Mouse (Mus musculus) midbrain, embryonic 10.5 days (tissue): ENCODE data around the gene Gtf2a1. TPM values are rescaled to one million over a fixed set of nuclear protein-coding genes. Genes with fewer than 3 reads are reported as not detected.

Source experiments
- DNase-seq: peaks from one replicate; pipeline ENCODE4 v3.0.0-alpha.2; 2017; ENCODE audit warnings: low spot score
- H3K27ac ChIP-seq: fragments of 300-500 bp; sonication (generic); replicated peaks from 2 replicates; pipeline ENCODE4 v1.5.1; 2016; ENCODE audit warnings: mild to moderate bottlenecking
- H3K27me3 ChIP-seq: fragments of 300-500 bp; sonication (generic); 2 replicates; pipeline ENCODE4 v1.6.1; 2016; ENCODE audit warnings: low read depth, mild to moderate bottlenecking; ENCODE audit not compliant: poor library complexity, severe bottlenecking
- H3K36me3 ChIP-seq: fragments of 300-500 bp; sonication (generic); 2 replicates; pipeline ENCODE4 v1.6.1; 2016; ENCODE audit warnings: mild to moderate bottlenecking, moderate library complexity
- H3K4me1 ChIP-seq: fragments of 300-500 bp; sonication (generic); 2 replicates; pipeline ENCODE4 v1.6.1; 2016
- H3K4me3 ChIP-seq: fragments of 300-500 bp; sonication (generic); 2 replicates; pipeline ENCODE4 v1.5.1; 2016; ENCODE audit warnings: mild to moderate bottlenecking, moderate library complexity
- H3K9me3 ChIP-seq: fragments of 300-500 bp; sonication (generic); replicated peaks from 2 replicates; pipeline ENCODE4 v1.6.1; 2016; ENCODE audit warnings: mild to moderate bottlenecking
- WGBS: fragments of 180-500 bp; shearing (Covaris S2); methylation state at CpG from one replicate; pipeline ENCODE4 v1.1.7; 2016; 5-methylcytosine and 5-hydroxymethylcytosine counted together
- polyA plus RNA-seq: library from polyadenylated mRNA; unstranded; fragments of >200 nt; fragmentation: Nextera tagmentation; extraction: Ambion mirVana; gene quantifications from 2 replicates; pipeline ENCODE4 v1.2.1, GENCODE M21; 2016

The Gtf2a1 gene
- 62.9 and 74.4 TPM in 2 replicates for polyA plus RNA-seq

DNA sequence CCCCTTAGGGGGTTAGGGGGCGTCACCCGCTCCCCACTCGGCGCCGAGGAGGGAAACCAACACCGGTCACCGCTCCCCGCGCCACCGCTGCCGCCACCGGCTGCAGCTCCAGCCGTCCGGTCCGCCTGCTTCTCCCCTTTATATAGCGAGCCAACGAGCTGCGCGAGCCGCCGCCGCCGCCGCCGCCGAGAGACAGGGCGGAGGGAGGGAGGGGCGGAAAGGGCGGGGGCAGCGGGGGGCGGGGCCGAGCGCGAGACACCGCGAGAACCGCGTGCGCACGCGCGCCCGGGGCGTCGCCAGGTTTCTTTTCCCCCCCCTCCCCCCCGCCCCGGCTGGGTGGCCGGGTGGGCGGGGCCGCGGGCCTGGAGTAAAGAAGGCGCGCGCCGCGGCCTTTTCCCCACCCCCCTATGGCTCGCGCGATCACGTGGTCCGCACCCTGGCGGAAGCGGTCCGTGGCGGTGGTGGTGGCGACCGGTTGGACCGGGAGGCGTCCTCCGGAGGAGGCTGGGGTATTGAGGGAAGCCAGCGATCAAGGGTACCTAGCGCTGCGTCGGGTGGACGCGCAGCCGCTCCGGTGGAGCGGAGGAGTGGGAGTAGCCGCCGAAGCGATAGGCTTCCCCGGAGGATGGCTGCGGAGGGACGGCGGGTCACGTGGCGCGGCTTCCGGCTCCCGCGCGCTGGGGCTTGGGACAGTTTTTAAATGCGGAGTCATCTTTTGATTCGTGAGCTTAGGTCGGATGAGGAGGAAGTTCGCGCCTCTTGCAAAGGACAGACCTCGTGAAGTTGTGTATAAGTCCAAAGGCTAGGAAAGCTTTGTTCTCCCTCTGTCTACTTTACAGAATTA is at the start of gene Gtf2a1:
Gene Gtf2a1 (minus strand): TSS at position 641 of the 844 bp plus-strand sequence.
- peak; percentile 97 for DNase-seq
- H3K27ac ChIP-seq: peak within 1 kb of the TSS; percentile 100

DNA sequence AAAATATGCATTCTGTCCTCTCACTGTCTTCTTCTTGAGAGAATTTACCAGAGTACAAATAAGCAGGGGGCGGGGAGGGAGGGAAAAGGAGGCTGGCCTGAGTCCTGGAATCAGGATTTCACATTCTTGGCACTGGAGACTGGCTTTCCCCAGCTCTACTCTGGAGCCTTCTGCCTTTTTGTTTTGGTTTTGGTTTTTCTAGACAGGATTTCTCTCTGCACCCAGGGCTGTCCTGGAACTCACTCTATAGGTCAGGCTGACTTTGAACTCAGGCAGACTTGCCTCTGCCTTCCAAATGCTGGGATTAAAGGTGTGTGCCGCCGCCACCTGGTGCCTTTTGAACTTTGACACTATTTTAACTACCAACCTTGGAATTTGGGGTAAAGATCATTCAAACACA is 48.1 kb upstream of the Gtf2a1 start:
- DNase-seq: no peak
- Histone ChIP-seq H3K9me3 (peaks cover 1% of the 10 kb centered on the region), H3K4me3 (no peak overlapping the region), H3K27ac (no peak overlapping the region), H3K27me3 (no peaks in the 10 kb centered on the region), H3K36me3 (peaks cover 5% of the 10 kb centered on the region), H3K4me1 (peaks cover 28% of the 10 kb centered on the region)
- 88% methylated on average over 3 of the region's 3 CpGs for WGBS

More for the DNA sequence above, at the start of gene Gtf2a1:
- WGBS: under 1% methylated on average over 74 of the region's 99 CpGs
- peaks cover 16% of the 10 kb centered on the region for H3K36me3 ChIP-seq
- H3K4me3 ChIP-seq: peak within 1 kb of the TSS; percentile 92
- H3K4me1 ChIP-seq: peaks cover 27% of the 10 kb centered on the region
- H3K27me3 ChIP-seq: no peaks in the 10 kb centered on the region; the same call in 1 of the 2 replicates
- no peaks in the 10 kb centered on the region for H3K9me3 ChIP-seq

DNA sequence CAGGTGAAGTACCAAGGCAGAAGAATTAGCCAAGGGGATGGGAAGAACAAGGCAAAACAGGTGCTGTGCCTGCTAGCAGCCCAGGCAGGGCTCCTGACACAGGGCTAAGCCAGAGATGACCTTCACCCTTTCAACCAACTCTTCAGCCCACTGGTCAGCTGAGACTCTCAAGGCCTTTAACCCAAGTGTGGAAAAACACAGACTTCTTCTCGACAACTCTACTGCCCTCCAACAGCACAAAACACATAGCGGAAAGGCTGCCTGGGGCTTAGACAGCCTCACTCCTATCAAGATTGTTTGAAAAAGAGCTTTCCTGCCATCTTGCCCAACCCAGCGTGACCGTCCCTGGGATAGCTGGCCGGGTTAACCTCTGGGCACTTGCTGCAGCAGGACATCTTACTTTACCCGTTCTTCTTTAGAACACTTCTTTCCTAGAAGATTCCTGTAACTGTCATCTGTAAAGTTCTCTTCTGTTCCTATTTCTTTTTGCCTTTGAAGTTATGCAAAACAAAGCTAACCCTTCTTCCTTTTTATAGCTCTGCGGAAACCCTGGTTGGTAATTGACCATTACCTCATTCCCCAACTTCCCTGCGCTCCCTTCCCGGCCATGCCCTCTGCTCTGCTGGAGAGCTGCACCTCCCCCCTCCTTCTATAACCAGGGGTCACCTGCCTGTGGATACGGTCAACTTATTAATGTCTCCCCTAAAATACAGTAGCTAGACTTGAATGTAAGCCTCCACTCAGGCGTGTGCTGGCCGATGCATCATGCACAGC is 47.0 kb upstream of the Gtf2a1 start:
- no peak for DNase-seq
- 85% methylated on average over 12 of the region's 12 CpGs for WGBS
- Histone ChIP-seq H3K36me3 (peaks cover 10% of the 10 kb centered on the region), H3K9me3 (peaks cover 5% of the 10 kb centered on the region), H3K27me3 (no peaks in the 10 kb centered on the region), H3K4me3 (no peak overlapping the region), H3K27ac (no peak overlapping the region), H3K4me1 (peaks cover 23% of the 10 kb centered on the region)

DNA sequence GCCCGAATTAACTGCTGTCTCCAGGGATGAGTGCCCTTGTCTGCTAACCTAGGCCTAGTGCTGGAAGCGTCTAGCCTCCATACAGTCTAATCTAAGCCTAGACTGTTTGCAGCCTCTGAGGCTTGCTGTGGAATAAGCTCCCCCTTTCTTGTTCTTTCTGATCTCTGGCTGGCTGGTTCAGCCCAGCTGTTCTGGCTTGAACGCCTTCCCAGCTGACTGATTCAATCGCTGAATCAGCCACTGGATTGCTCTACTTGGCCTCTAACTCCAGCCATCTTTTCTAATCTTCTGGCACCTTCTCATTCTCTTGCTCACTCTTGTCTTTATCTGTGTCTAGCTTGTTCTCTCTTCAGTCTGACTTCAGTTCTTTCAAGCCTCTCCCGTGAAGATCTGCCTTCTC is 36.2 kb upstream of the Gtf2a1 start:
- no peak overlapping the region for H3K4me3 ChIP-seq
- 83% methylated on average over 5 of the region's 5 CpGs for WGBS
- no peaks in the 10 kb centered on the region for H3K9me3 ChIP-seq
- no peak for DNase-seq
- no peaks in the 10 kb centered on the region for H3K4me1 ChIP-seq
- no peaks in the 10 kb centered on the region for H3K36me3 ChIP-seq
- no peak overlapping the region for H3K27ac ChIP-seq
- H3K27me3 ChIP-seq: no peaks in the 10 kb centered on the region

DNA sequence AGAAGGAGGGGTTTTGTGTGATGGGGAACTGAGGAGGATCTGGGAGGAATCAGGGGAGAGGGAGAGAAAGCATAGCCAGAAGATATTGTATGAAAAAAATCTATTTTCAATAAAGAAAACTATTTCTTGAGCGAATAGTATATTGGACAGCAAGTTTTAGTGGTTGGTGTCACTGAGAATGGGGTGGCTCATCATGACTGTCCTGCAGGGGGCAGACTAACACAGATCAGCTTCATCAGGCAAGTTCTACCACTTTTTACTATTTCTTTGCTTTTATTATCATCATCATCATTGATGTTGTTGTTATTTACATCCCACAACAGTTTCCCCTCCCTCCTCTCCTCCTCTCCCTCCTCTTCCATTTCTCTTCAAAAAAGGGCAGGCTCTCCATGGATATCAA is 34.7 kb upstream of the Gtf2a1 start:
- 70% methylated on average over 1 of the region's 1 CpGs for WGBS

DNA sequence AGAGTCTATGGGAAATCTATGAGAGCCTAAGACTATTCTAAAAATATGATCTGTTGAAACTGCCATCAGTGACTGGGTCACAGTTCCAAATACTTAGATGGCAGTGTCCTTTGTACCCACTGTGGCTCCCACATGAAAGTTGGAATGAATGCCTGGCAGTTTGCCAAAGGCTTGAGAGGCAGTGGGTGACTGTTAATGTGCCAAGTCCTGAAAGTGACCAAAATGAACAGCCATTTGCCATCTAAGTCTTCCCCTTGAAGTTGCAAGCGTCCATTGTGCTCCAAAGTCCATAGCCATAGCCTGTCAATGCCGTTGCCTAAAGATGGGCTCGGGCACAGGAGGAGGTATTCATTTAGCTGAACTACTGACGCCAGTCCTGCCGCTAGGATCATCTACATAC is 19.1 kb upstream of the Gtf2a1 start:
- no peak for DNase-seq
- no peak overlapping the region for H3K27ac ChIP-seq
- no peaks in the 10 kb centered on the region for H3K36me3 ChIP-seq
- 91% methylated on average over 5 of the region's 5 CpGs for WGBS
- peaks cover 7% of the 10 kb centered on the region; the same call in 1 of the 2 replicates for H3K4me1 ChIP-seq
- no peak overlapping the region for H3K4me3 ChIP-seq
- no peaks in the 10 kb centered on the region for H3K9me3 ChIP-seq
- H3K27me3 ChIP-seq: peaks cover 8% of the 10 kb centered on the region; the same call in 1 of the 2 replicates

More for the DNA sequence above, 34.7 kb upstream of the Gtf2a1 start:
- H3K4me1 ChIP-seq: no peaks in the 10 kb centered on the region
- no peak overlapping the region for H3K27ac ChIP-seq
- no peaks in the 10 kb centered on the region for H3K27me3 ChIP-seq
- no peaks in the 10 kb centered on the region for H3K9me3 ChIP-seq
- H3K36me3 ChIP-seq: no peaks in the 10 kb centered on the region
- DNase-seq: no peak
- H3K4me3 ChIP-seq: no peak overlapping the region

DNA sequence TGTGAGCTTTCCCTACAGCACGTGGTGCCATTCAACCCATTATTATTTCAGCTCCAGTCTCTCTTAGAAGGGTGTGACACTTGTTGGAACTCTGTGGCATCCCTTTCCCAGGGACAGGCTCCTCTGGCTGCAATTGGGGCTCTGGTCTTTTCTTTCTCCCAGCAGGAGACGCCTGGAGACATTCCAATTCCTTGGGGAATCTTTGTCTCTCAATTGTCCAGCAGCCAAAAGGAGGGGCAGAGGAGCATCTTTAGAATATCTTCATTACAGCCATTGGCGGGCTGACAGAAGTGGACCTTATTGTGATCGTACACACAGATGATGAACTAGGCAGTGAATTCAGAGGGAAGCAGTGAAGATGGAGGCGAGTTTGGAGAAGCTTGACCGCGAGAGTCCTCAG is 17.4 kb upstream of the Gtf2a1 start:
- H3K4me3 ChIP-seq: no peak overlapping the region
- 43% methylated on average over 7 of the region's 7 CpGs for WGBS
- no peaks in the 10 kb centered on the region for H3K36me3 ChIP-seq
- no peaks in the 10 kb centered on the region for H3K9me3 ChIP-seq
- peaks cover 7% of the 10 kb centered on the region; the same call in 1 of the 2 replicates for H3K4me1 ChIP-seq
- H3K27ac ChIP-seq: no peak overlapping the region
- peaks cover 8% of the 10 kb centered on the region; the same call in 1 of the 2 replicates for H3K27me3 ChIP-seq
- no peak for DNase-seq

DNA sequence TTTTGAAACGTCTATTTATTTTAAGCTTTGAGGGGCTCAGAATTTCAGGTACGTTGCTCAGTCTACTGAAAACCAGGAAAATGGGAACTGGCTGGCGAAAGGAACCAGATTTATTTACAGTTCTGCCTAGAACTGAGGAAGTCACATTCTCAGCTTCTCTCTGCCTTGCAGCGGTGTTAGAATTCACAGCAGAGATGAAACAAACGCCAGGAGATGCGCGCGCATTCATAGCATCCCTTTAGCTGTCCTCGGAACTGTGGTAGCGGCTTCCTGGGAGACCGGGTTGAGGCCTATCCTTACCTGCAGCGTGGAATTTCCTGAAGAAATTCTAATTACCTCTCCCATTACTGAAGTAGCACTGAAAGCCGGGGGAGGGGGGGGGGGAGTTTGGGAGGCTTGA is 16.4 kb upstream of the Gtf2a1 start:
- DNase-seq: no peak

DNA sequence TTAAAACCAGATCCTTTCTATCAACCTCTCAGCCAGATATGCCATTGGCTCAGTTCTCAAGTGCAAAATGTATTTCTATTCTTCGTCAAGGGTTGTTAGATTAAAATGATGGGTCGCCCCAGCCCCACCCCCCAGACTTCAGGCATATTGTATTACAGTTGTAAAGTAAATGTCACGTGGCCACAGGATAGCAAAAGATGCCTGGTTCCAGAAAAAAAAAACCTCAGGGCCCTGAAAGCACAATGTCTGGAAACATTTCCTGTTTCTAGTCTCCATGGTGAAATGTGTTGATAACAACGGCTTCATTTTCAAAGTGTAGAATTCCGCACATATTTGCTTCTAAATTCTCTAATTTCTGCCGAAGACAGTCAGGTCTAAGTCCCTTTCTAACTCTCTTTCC is 14.3 kb upstream of the Gtf2a1 start:
- 87% methylated on average over 6 of the region's 6 CpGs for WGBS
- Histone ChIP-seq H3K9me3 (no peaks in the 10 kb centered on the region), H3K27ac (no peak overlapping the region), H3K4me3 (no peak overlapping the region), H3K4me1 (peaks cover 7% of the 10 kb centered on the region; the same call in 1 of the 2 replicates), H3K36me3 (no peaks in the 10 kb centered on the region), H3K27me3 (peaks cover 7% of the 10 kb centered on the region; the same call in 1 of the 2 replicates)
- DNase-seq: no peak

More for the DNA sequence above, 16.4 kb upstream of the Gtf2a1 start:
- Histone ChIP-seq H3K4me1 (peaks cover 7% of the 10 kb centered on the region; the same call in 1 of the 2 replicates), H3K9me3 (no peaks in the 10 kb centered on the region), H3K36me3 (no peaks in the 10 kb centered on the region), H3K27me3 (peaks cover 8% of the 10 kb centered on the region; the same call in 1 of the 2 replicates), H3K27ac (no peak overlapping the region), H3K4me3 (no peak overlapping the region)
- WGBS: 91% methylated on average over 13 of the region's 13 CpGs

DNA sequence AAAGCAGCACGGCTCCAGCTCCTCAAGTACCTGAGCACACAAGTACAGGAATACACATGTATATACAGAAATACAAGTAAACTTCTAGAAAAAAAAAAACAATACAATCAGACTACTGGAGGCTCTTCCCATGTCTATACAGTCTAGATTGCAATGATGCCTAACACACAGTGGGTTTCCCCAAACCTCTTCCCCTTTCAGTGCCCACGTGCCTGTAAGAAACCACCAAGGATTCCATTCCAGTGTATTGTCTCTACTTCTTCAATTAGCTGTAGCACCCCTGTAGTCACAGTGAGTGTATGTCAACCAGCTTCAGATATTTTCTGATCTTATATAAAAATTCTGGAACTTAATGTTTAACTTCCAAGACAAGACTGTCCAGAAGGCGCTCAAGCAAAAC is 1.8 kb upstream of the Gtf2a1 start:
- WGBS: 92% methylated on average over 3 of the region's 3 CpGs
- no peak overlapping the region for H3K27ac ChIP-seq
- no peaks in the 10 kb centered on the region for H3K9me3 ChIP-seq
- H3K27me3 ChIP-seq: no peaks in the 10 kb centered on the region
- no peak overlapping the region for H3K4me3 ChIP-seq
- H3K36me3 ChIP-seq: no peaks in the 10 kb centered on the region
- DNase-seq: no peak
- peaks cover 20% of the 10 kb centered on the region for H3K4me1 ChIP-seq

DNA sequence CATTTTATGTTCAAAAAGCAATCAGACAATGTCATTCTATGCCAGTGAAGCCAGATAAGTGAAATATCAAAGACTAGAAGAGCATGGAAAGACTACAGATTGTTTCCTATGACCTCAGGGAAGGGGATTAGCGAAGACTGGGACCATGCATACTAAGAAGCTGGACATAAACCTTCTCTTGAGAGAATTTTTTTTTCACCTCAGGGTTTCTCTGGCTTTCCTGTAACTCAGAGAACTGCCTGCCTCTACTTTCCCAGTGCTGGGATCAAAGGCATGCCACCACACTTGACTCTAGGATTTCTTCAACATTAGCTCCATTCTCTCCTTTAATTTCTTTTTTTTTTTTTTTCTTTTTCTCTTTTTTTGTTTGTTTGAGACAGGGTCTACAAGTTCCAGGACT is 904 bp upstream of the Gtf2a1 start:
- DNase-seq: no peak
- Histone ChIP-seq H3K27ac (peak overlapping the region; percentile 100), H3K4me3 (peak overlapping the region; percentile 92), H3K4me1 (peaks cover 25% of the 10 kb centered on the region), H3K36me3 (peaks cover 4% of the 10 kb centered on the region), H3K27me3 (no peaks in the 10 kb centered on the region), H3K9me3 (no peaks in the 10 kb centered on the region)
- WGBS: 73% methylated on average over 1 of the region's 1 CpGs

DNA sequence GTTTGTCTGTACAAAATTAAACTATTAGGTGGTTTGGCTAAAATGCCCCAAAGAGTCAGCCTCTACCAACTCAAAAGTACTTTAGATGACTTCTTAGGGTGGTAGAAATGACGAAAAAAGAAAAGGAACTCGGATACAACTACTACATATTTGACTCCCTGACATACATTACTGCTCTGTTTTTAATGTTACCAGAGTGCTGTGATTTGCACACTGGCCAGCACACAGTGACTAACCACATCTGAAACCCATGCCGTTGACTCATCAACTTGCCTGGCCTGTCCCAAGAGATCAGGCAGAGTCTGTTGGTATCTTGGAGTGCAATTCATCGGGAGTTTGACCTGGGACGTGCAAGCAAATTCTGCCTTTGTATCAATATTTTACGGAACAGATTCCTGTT is 429 bp upstream of the Gtf2a1 start:
- Histone ChIP-seq H3K27me3 (no peaks in the 10 kb centered on the region), H3K4me1 (peaks cover 25% of the 10 kb centered on the region), H3K27ac (peak overlapping the region; percentile 100), H3K4me3 (peak overlapping the region; percentile 92), H3K9me3 (no peaks in the 10 kb centered on the region), H3K36me3 (peaks cover 9% of the 10 kb centered on the region)
- DNase-seq: peak; percentile 31
- 34% methylated on average over 6 of the region's 6 CpGs for WGBS

DNA sequence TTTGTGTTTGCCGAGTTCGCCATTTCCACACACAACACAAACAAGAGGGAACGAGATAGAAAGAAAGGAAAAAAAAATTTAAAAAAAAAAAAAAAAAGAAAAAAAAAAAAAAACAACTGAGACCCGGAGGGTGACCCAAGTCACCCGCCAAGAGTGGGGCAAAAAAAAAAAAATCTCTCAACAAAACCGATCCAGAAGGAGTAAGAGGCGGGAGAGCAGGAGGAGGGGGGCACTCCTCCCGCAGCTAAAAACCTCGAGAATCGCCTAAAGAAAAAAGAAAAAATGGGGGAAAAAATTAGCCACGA is 793 bp downstream of the Gtf2a1 start:
- H3K27me3 ChIP-seq: no peaks in the 10 kb centered on the region; the same call in 1 of the 2 replicates
- under 1% methylated on average over 11 of the region's 11 CpGs for WGBS
- H3K36me3 ChIP-seq: peaks cover 21% of the 10 kb centered on the region
- DNase-seq: no peak
- peak overlapping the region; percentile 92 for H3K4me3 ChIP-seq
- H3K4me1 ChIP-seq: peaks cover 26% of the 10 kb centered on the region
- H3K9me3 ChIP-seq: no peaks in the 10 kb centered on the region
- H3K27ac ChIP-seq: peak overlapping the region; percentile 100
